Mouse (Mus musculus): ENCODE measurements around the gene Eef1a1.

Gene Eef1a1

GRCm38 (mm10) chr9:78475383-78475780, 13.6 kb downstream of the Eef1a1 start:
- DNase-seq, result no peak

DNA sequence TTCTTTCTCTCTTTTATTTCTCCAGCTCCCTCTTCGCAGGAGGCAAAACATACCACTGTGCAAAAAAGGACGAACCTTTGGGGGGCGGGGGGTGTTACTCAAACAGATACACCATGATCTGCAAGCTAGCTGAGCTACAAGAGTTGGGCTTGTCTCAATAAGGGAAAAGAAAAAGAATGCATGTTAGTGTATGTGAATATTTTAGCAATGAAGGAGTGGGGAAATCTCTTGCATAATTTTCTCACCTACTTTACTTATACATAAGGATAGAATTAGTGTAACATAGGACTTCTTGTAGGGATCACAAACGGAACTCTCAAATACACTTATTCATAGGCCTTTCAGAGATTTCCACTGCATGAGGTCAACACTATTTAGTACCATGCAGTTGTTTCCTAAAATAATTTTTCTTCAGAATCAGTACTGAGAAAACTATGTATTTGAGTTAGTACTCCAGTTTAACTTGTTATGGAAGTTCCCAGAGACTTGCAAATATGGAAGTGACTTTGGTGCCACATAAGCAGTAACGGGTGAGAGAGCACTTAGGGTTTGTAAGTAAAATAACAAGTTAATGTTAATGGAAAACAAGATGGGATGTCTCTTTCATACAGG, 14.1 kb downstream of the Eef1a1 start:
- DNase-seq, result no peak

- no peak for DNase-seq
Measured at GRCm38 (mm10) chr9:78474270-78474669, 14.7 kb downstream of the Eef1a1 start.

GRCm38 (mm10) chr9:78473588-78473987, 15.4 kb downstream of the Eef1a1 start:
- DNase-seq, result no peak

DNA sequence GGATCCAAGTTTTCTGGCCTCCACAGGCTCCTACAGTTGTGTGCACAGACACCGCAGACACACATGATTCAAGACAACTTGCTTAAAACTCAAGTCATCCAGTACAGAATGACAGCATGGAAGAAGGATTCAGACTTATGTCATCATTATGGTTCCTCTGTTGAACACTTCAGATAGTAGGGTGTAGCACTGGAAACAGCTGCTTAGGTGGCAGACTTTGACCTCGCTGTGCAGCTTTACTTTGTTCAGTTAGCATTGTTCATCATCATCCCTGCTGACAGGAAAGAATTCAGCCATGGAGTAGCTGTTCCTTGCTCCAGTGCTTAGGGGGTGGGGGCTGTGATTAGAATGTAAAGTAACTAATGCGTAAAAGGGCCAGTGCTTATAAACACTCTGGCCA, 23.2 kb downstream of the Eef1a1 start:
- no peak for DNase-seq

DNA sequence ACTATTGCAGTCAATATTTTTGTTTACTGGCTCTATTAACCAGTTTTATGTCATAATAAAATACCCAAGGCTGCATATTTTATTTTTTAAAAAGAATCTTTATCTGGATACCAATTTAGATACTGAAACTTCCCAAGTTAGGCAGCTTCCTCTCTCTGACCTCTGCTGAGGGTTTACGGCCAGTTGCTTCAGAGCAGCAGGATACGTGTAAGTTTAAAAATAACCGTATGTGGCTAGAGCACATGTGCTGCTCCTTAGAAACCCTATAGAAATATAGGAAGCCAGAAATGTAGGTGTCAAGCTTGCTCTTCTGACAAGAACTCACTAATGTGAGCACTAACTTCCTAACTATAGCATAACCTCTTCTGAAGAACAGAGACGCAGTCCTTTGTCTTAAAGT, 25.6 kb downstream of the Eef1a1 start:
- no peak for DNase-seq

GRCm38 (mm10) chr9:78457026-78457425, 31.9 kb downstream of the Eef1a1 start:
- DNase-seq, result no peak

GRCm38 (mm10) chr9:78451382-78451781, 37.6 kb downstream of the Eef1a1 start:
- DNase-seq, result peak; percentile 17 to 48

- no peak for DNase-seq
Measured at GRCm38 (mm10) chr9:78450404-78450803, 38.5 kb downstream of the Eef1a1 start.

GRCm38 (mm10) chr9:78447973-78448873, 40.7 kb downstream of the Eef1a1 start, which contains the start of the genes Mto1 and Gm17324:
TSS of gene Mto1 (plus strand) at chr9:78448208.
TSS of gene Gm17324 (minus strand) at chr9:78448786.
- DNase-seq, result peak; percentile 90

- no peak for DNase-seq
Measured at GRCm38 (mm10) chr9:78447606-78447972, 41.4 kb downstream of the Eef1a1 start.

- peak; percentile 34 to 53 for DNase-seq
Measured at GRCm38 (mm10) chr9:78442579-78443392, 46.2 kb downstream of the Eef1a1 start, which contains the start of gene Cgas. TSS of gene Cgas (minus strand) at chr9:78443237.

DNA sequence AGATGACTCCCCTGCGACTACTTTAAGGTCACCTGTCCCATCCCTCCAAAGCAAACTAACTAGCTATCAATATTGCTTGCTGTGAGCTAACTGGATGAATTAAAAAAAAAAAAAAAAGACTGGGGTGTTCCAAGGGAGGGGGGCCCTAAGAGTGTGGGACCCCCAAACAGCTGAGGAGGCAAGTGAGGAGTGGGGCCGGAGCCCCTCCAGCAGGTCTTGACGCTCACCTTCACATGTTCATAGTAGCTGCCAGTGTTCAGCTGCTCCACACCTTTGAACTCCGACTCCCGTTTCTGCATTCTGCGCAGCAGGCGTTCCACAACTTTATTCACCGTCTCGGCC, 46.7 kb downstream of the Eef1a1 start:
- DNase-seq, result no peak

GRCm38 (mm10) chr9:78439426-78439825, 49.5 kb downstream of the Eef1a1 start:
- DNase-seq, result no peak

- no peak for DNase-seq
Measured at GRCm38 (mm10) chr9:78432471-78432870, 56.5 kb downstream of the Eef1a1 start.

DNA sequence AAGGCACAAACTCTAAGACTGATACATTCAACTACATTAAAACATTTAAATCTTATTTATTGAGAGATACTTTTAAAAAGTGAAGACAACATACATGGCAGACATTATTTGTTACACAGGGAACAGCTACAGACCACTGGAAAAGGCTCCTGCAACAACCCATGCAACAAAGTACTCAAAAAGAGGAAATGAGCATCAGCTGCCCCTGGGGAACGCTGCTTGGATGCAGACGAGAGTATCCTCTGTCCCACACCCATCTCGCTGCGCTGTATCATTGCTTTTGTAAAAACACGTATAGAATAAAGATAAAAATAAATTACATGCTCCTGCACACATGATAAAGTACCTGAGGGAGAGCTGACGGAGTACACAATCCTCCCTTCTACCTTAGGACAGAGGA, 58.5 kb downstream of the Eef1a1 start:
- DNase-seq, result no peak

GRCm38 (mm10) chr9:78429551-78429950, 59.4 kb downstream of the Eef1a1 start:
- no peak for DNase-seq

DNA sequence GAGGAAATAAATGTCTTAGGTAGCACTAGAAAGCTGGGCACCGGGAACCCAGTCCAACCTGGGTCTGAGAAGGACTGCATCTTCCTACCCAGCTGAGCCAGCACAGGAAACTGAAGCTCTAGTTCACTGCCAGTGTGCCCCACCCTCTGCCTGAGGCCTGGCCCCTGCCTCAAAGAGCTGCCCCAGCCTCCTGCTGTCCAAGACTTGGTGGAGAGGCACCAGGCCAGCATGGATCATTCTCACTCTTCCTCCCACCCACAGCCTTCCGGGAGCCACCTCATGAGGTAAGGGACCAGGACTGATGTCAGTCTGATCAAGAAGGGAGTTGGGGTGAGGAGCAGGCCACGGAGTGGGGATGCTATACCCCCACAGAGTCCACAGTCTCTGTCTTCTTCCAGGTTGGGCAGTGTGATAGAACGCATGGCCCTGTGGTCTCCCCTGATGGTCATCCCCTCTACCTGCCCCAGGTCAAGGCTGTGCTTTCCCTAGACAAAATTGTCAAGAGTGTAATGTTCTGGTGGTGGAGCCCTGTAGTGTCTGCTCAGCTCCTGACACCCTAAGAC, 60.0 kb downstream of the Eef1a1 start:
- no peak for DNase-seq

Measured in thymus, postnatal 36 days (tissue).